Mouse (Mus musculus) G1E (cell line): ENCODE measurements around the gene Pard3b.

Source experiments
- CTCF ChIP-seq: IDR thresholded peaks from 2 replicates; pipeline ENCODE4 v1.5.1; 2012; ENCODE audit warnings: low read depth, low read length, inconsistent platforms, mixed read lengths
- GATA2 ChIP-seq: IDR thresholded peaks from 2 replicates; pipeline ENCODE4 v1.6.1; 2012; ENCODE audit warnings: low read depth, low read length, inconsistent platforms, borderline replicate concordance

DNA sequence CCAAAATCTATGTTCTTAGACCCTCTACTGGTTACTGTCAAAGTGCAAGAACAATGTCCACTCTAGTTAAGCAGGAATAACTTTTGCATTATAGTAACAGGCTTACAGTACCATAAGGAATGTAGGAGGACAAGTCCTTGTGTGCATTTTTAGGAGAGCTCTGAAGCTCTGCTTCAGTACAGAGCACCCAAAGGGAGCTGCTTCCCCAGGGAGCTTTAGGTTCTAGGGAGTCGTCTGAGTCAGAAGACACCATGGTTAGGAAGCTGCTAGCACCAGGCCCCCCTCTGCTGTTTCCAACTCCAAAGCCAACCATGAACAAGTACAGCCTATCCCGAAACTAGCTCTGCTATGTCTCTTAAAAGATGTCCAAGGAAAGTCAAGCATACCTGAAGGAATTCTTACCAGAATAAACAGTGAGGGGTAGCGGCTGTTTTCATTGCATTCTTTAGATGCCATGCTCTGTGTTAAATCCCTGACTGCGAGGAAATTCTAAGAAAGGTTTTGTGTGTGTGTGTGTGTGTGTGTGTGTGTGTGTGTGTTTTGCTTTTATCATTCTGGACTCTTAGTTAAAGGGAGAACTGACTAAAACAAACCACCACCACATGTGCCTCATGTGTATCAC is 941.8 kb downstream of the Pard3b start:
- TF ChIP-seq CTCF: no peak
- no peak for TF ChIP-seq GATA2
